Mouse (Mus musculus) brain, adult 2 months (tissue): ENCODE measurements around the gene Nbl1.
A peak's percentile ranks its signal among the peaks of the same experiment; 100 is the strongest.

ENCODE experiments used
- DNase-seq: peaks from one replicate; pipeline ENCODE4 v3.0.0; 2011; ENCODE audit warnings: low read depth, low spot score

The Nbl1 gene

GRCm38 (mm10) chr4:139100326-139100725, 7.5 kb upstream of the Nbl1 start:
- no peak for DNase-seq

- DNase-seq, result peak; percentile 61
Measured at GRCm38 (mm10) chr4:139096201-139096600, 3.4 kb upstream of the Nbl1 start.

GRCm38 (mm10) chr4:139095406-139095805, 2.6 kb upstream of the Nbl1 start:
- DNase-seq, result no peak

GRCm38 (mm10) chr4:139093196-139093530, 370 bp upstream of the Nbl1 start:
- DNase-seq, result no peak

GRCm38 (mm10) chr4:139091478-139092355, 1.1 kb downstream of the Nbl1 start:
- DNase-seq, result no peak

GRCm38 (mm10) chr4:139091066-139091465, 1.7 kb downstream of the Nbl1 start:
- no peak for DNase-seq

- no peak for DNase-seq
Measured at GRCm38 (mm10) chr4:139090303-139090940, 2.4 kb downstream of the Nbl1 start.

- DNase-seq, result no peak
Measured at GRCm38 (mm10) chr4:139088982-139089671, 3.7 kb downstream of the Nbl1 start.

- DNase-seq, result no peak
Measured at GRCm38 (mm10) chr4:139086984-139087383, 5.8 kb downstream of the Nbl1 start.

GRCm38 (mm10) chr4:139086037-139086436, 6.8 kb downstream of the Nbl1 start:
- peak; percentile 90 for DNase-seq

GRCm38 (mm10) chr4:139085337-139085736, 7.5 kb downstream of the Nbl1 start:
- DNase-seq, result no peak

GRCm38 (mm10) chr4:139082790-139083564, 9.8 kb downstream of the Nbl1 start:
- peak; percentile 43 for DNase-seq

- DNase-seq, result peak; percentile 89
Measured at GRCm38 (mm10) chr4:139081270-139081931, 11.4 kb downstream of the Nbl1 start.

- DNase-seq, result no peak
Measured at GRCm38 (mm10) chr4:139080259-139080658, 12.5 kb downstream of the Nbl1 start.

GRCm38 (mm10) chr4:139079439-139079838, 13.4 kb downstream of the Nbl1 start:
- no peak for DNase-seq

GRCm38 (mm10) chr4:139078726-139079125, 14.1 kb downstream of the Nbl1 start:
- DNase-seq, result peak; percentile 44

GRCm38 (mm10) chr4:139078313-139078712, 14.5 kb downstream of the Nbl1 start:
- DNase-seq, result peak; percentile 69

GRCm38 (mm10) chr4:139075915-139076314, 16.9 kb downstream of the Nbl1 start:
- peak; percentile 82 for DNase-seq

- DNase-seq, result peak; percentile 49
Measured at GRCm38 (mm10) chr4:139075041-139075711, 17.6 kb downstream of the Nbl1 start, which contains the start of gene Htr6. TSS of gene Htr6 (minus strand) at chr4:139075570.

- DNase-seq, result peak; percentile 40
Measured at GRCm38 (mm10) chr4:139074060-139074459, 18.7 kb downstream of the Nbl1 start.
